Mouse (Mus musculus) G1E (cell line): ENCODE results near the gene Gm36864.

Experiments used
- CTCF ChIP-seq: IDR thresholded peaks from 2 replicates; pipeline ENCODE4 v1.5.1; 2012; ENCODE audit warnings: low read depth, low read length, inconsistent platforms, mixed read lengths
- POLR2AphosphoS5 ChIP-seq: IDR thresholded peaks from 2 replicates; pipeline ENCODE4 v1.6.1; 2012; ENCODE audit warnings: low read depth, low read length, inconsistent platforms; ENCODE audit not compliant: insufficient replicate concordance

DNA sequence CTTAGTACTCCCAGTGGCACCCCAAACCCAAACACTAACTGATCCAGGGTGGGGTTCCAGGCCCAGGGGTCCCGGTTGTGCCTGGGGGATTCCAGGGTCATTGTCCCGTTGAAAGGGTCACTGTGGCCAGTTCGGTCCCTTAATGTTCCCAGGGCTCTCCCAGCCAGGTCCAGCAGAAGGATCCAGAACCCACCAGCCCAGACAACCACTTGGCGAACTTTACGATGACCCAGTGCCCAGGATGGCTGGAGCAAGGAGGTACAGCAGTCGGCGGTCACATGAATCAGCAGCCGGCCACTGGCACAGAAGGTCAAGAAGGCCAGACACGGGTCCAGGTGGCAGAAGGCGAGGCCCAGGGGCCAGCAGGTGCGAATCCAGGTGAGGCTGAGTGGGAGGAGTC is 32.1 kb downstream of the Gm36864 start:
- TF ChIP-seq POLR2AphosphoS5, result no peak
- no peak for TF ChIP-seq CTCF
